Mouse (Mus musculus) ES-Bruce4 (cell line): ENCODE measurements around the gene Serpinb6a. TPM values are rescaled to one million over a fixed set of nuclear protein-coding genes. Genes with fewer than 3 reads are reported as not detected.

Experiments
- H3K27ac ChIP-seq: 2 replicates; pipeline ENCODE4 v1.5.1; 2012; ENCODE audit warnings: low read length, inconsistent platforms; ENCODE audit not compliant: insufficient read depth
- H3K27me3 ChIP-seq: 2 replicates; pipeline ENCODE4 v1.6.1; 2012; ENCODE audit warnings: mild to moderate bottlenecking, low read length, inconsistent platforms; ENCODE audit not compliant: control insufficient read depth, poor library complexity, insufficient read depth, severe bottlenecking
- H3K36me3 ChIP-seq: 2 replicates; pipeline ENCODE4 v1.6.1; 2012; ENCODE audit warnings: inconsistent platforms, mild to moderate bottlenecking, low read length, moderate library complexity; ENCODE audit not compliant: control insufficient read depth, poor library complexity, insufficient read depth, severe bottlenecking
- H3K4me1 ChIP-seq: one replicate; pipeline ENCODE4 v1.8.1; 2011; ENCODE audit warnings: low read length; ENCODE audit not compliant: control insufficient read depth, insufficient read depth
- H3K4me3 ChIP-seq: 2 replicates; pipeline ENCODE4 v1.5.1; 2011; ENCODE audit warnings: low read depth, mild to moderate bottlenecking, low read length
- H3K9ac ChIP-seq: 2 replicates; pipeline ENCODE4 v1.6.1; 2012; ENCODE audit warnings: low read depth, mild to moderate bottlenecking, inconsistent platforms; ENCODE audit not compliant: poor library complexity, severe bottlenecking
- H3K9me3 ChIP-seq: replicated peaks from 2 replicates; pipeline ENCODE4 v1.6.1; 2012; ENCODE audit warnings: mild to moderate bottlenecking, low read length, inconsistent platforms; ENCODE audit not compliant: control insufficient read depth, poor library complexity, insufficient read depth, severe bottlenecking
- CTCF ChIP-seq: IDR thresholded peaks from one replicate; pipeline ENCODE4 v1.8.1; 2011; ENCODE audit warnings: low read depth, low read length
- EP300 ChIP-seq: IDR thresholded peaks from 2 replicates; pipeline ENCODE4 v1.6.1; 2011; ENCODE audit warnings: low read depth, low read length; ENCODE audit not compliant: insufficient read depth
- POLR2A ChIP-seq: IDR thresholded peaks from one replicate; pipeline ENCODE4 v1.8.1; 2011; ENCODE audit warnings: low read length; ENCODE audit not compliant: insufficient read depth
- polyA plus RNA-seq: library from polyadenylated mRNA; stranded (reverse); fragments of >200 nt; gene quantifications from 2 replicates; pipeline ENCODE4 v1.2.4, GENCODE M21; 2011; ENCODE audit warnings: low read depth; ENCODE audit not compliant: missing spikeins, insufficient read depth, insufficient read length

The Serpinb6a gene
- polyA plus RNA-seq = 123 and 128 TPM in 2 replicates

DNA sequence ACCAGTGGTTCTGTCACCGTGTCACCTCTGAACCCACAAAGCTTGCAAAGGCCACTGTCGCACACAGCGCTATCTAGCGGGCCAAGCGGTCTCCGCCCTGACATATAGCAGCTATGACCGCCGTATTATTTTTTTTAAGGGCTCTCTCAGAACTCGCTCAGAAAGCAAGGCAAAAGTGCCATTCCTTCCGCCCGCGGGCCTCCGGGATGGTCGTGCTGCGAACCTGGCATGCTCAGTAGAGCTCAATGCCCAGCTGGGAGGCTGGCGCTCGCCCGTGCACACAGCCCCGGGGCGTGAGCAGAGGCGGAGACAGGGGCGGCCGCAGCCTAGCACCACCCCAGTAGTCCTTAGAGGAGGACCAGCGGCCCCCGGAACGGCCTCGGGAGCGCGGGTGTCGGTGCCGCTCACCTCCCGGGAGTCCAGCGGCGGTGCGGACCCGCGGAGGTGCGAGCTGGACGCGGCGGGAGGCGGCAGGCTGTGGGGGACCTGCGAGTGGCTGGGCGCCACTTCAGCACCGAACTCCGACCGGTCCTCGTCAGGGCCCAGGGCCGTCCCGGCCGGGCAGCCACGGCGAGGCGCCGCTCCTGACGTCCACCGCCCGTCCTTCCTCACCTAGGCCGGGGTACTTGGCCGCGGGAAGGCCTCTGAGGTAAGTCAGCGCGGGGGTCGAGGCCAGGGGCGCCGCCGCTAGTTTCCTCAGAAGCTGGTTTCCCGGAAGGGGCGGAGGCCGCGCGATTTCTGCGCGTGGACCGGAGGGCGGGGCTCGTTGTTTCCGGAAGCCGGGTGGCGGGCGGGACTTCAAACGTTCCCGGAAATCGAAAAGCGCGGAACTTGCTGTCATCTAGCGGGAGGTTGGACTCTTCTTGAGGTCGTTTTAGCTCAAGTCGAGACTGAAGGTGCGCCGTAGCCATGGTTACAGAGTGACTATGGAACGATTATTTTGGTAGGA lies at the start of gene Serpinb6a, which contains the start of gene Ripk1:
TSS of gene Serpinb6a (minus strand) at position 737 of the 949 bp plus-strand sequence.
TSS of gene Ripk1 (plus strand) at position 306 of the 949 bp plus-strand sequence.
- no peaks in the 10 kb centered on the region for H3K36me3 ChIP-seq
- no peak within 1 kb of the TSS for H3K27ac ChIP-seq
- H3K4me1 ChIP-seq = no peaks in the 10 kb centered on the region
- H3K9me3 ChIP-seq = no peaks in the 10 kb centered on the region
- TF ChIP-seq EP300 (0 out of 2 replicates have a peak, but pooled peaks have one; percentile 29), CTCF (peak; percentile 54), POLR2A (no peak)
- peak within 1 kb of the TSS; percentile 87 for H3K4me3 ChIP-seq
- H3K27me3 ChIP-seq = no peaks in the 10 kb centered on the region
- H3K9ac ChIP-seq = peak within 1 kb of the TSS; percentile 80

DNA sequence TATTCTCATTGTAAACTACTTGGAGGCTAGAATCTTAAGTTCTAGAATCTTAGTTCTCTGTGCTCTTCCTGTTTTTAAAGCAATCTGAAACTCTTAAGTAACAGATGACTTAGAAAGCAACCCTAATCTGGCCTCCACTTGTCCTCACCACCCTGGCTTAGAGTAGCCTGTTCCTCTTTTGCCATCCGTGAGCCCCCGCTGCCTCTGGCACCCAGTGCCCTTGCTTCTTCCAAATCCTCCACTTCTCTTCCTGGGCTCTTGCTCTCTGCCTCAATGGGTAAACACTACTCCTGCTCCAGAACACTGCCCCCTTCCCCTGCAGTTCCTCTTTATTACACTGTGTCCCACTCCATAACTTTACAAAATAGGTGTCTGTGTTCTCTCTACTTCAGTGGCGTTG lies 49.1 kb upstream of the Serpinb6a start:
- Histone ChIP-seq H3K27ac (no peak overlapping the region), H3K4me3 (no peak overlapping the region), H3K27me3 (no peaks in the 10 kb centered on the region), H3K4me1 (no peaks in the 10 kb centered on the region), H3K9me3 (no peaks in the 10 kb centered on the region), H3K36me3 (no peaks in the 10 kb centered on the region), H3K9ac (no peak overlapping the region)
- no peak for TF ChIP-seq CTCF
- no peak for TF ChIP-seq EP300
- no peak for TF ChIP-seq POLR2A

DNA sequence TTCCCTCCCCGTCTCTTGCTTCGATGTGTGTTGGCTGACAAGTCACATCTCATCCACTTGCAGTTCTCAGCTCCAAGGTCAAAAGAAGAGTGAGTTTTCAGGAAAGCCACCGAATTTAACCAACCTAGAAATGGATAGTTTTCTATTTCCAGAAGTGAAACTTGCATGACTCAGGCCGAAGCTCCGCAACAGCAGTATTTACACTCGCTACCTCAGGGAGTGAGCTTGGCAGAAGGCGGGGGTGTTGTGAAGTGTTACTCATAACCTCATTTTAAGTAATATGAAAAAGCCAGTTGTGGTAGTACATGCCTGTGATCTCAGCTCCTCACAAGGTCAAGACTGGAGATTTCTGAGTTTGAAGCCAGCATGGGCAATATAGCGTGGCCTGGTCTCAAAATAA lies 47.9 kb upstream of the Serpinb6a start:
- Histone ChIP-seq H3K4me1 (no peaks in the 10 kb centered on the region), H3K36me3 (no peaks in the 10 kb centered on the region), H3K27ac (no peak overlapping the region), H3K9ac (no peak overlapping the region), H3K9me3 (no peaks in the 10 kb centered on the region), H3K4me3 (no peak overlapping the region), H3K27me3 (no peaks in the 10 kb centered on the region)
- TF ChIP-seq CTCF = no peak
- TF ChIP-seq POLR2A = no peak
- no peak for TF ChIP-seq EP300

DNA sequence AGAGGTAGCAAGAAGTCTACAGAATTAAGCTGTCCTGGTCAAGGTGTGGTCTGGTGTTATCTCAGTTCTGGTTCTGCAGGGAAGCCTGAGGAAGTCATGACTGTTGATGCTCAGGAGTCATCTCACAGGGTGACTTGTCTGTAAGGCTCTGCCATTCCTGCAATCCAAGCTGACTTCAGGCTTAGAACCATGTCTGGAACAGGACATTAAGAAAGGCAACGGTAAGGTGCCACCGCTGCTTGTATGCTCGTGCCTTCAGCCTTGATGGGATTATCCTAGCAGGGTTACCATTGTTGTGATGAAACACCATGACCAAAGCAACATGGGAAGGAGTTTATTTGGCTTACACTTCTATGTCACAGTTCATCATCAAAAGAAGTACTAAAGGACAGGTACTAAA lies 44.9 kb upstream of the Serpinb6a start:
- H3K9ac ChIP-seq = no peak overlapping the region
- no peaks in the 10 kb centered on the region for H3K27me3 ChIP-seq
- H3K36me3 ChIP-seq = no peaks in the 10 kb centered on the region
- no peaks in the 10 kb centered on the region for H3K9me3 ChIP-seq
- H3K27ac ChIP-seq = no peak overlapping the region
- no peak for TF ChIP-seq POLR2A
- H3K4me1 ChIP-seq = peaks cover 2% of the 10 kb centered on the region
- no peak overlapping the region for H3K4me3 ChIP-seq

DNA sequence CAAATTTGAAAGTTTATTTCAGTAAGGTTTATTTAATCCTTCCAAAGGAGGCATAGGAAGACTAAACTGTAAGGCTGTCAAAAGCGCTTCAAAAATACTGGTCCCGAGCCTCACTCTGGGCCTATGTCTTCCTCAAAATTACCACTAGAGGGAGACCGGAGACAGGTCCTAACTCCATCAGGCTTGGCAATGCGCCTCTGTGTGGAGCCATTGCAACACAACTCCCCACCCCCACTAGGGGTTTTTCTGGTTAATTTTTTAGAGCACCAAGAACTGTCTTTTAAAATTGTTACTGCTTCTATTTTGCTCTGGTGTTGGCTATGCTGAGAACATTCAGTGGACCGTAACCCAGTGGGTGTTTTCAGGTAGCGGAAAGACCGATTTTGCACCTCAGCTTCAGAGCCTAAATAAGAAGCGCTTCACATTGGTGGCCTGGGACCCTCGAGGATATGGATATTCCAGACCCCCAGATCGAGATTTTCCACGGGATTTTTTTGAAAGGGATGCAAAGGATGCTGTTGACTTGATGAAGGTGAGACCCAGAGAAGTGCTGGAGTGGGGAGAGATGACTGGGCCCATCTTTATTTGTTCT lies 43.9 kb upstream of the Serpinb6a start:
- TF ChIP-seq POLR2A (no peak), CTCF (peak; percentile 91), EP300 (no peak)
- no peaks in the 10 kb centered on the region for H3K36me3 ChIP-seq
- H3K9me3 ChIP-seq = no peaks in the 10 kb centered on the region
- H3K9ac ChIP-seq = no peak overlapping the region
- no peak overlapping the region for H3K27ac ChIP-seq
- H3K4me1 ChIP-seq = peaks cover 2% of the 10 kb centered on the region
- no peak overlapping the region for H3K4me3 ChIP-seq
- H3K27me3 ChIP-seq = no peaks in the 10 kb centered on the region

DNA sequence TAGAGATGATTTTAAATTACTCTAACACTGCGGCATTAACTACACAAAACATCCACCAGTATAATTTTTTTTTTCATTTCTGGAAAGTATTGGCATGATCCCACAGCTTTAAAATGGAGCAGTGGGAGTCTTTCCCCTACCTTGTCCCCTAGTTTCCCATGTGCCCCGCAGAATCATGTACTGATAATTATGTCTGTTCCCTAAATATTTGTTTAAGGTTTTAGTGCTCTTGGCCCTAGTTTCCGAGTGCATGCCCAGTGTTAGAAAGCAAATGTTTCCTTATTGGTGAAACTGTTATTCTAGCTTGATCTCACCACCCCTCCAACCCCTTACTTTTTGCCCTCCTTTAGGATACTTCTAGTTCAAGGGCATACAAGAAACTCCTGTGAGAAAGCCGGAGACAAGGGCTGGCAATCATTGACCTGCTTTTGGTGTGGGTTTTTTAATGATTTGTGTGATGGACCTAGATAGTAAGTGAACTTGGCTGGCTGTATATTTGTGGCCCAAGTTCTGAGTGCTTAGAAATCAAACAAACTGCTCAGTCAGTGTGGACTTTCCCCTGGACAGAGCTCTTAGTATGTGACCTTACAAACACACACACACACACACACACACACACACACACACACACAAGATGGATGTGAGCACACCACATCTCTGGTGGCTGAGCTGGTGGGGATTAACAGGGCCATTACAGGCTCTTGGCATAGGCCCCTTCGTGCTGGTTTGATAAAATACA lies 43.1 kb upstream of the Serpinb6a start:
- no peak overlapping the region for H3K27ac ChIP-seq
- no peak overlapping the region for H3K9ac ChIP-seq
- no peaks in the 10 kb centered on the region for H3K36me3 ChIP-seq
- no peaks in the 10 kb centered on the region for H3K9me3 ChIP-seq
- peaks cover 2% of the 10 kb centered on the region for H3K4me1 ChIP-seq
- H3K4me3 ChIP-seq = no peak overlapping the region
- TF ChIP-seq POLR2A = no peak
- TF ChIP-seq CTCF = no peak
- TF ChIP-seq EP300 = no peak
- H3K27me3 ChIP-seq = no peaks in the 10 kb centered on the region
